Mouse (Mus musculus) limb, embryonic 15.5 days (tissue): Measurements from ENCODE around the gene Itga2b. TPM values are rescaled to one million over a fixed set of nuclear protein-coding genes. Genes with fewer than 3 reads are reported as not detected.

Source experiments
- ATAC-seq: fragments of 200-750 bp; cut with Nextera tagmentation; 2 replicates; pipeline ENCODE4 v1.8.0; 2017; ENCODE audit warnings: low read depth, moderate TSS enrichment; ENCODE audit not compliant: insufficient number of reproducible peaks, low FRiP score, low TSS enrichment
- H3K27ac ChIP-seq: fragments of 300-500 bp; sonication (generic); 2 replicates; pipeline ENCODE4 v1.5.1; 2015; ENCODE audit warnings: moderate library complexity, mild to moderate bottlenecking, inconsistent platforms
- H3K27me3 ChIP-seq: fragments of 300-500 bp; sonication (generic); 2 replicates; pipeline ENCODE4 v1.6.1; 2015; ENCODE audit warnings: inconsistent platforms
- H3K36me3 ChIP-seq: fragments of 300-500 bp; sonication (generic); 2 replicates; pipeline ENCODE4 v1.6.1; 2015; ENCODE audit warnings: inconsistent platforms
- H3K4me1 ChIP-seq: fragments of 300-500 bp; sonication (generic); 2 replicates; pipeline ENCODE4 v1.6.1; 2015; ENCODE audit warnings: inconsistent platforms
- H3K4me2 ChIP-seq: fragments of 300-500 bp; sonication (generic); 2 replicates; pipeline ENCODE4 v1.6.1; 2015; ENCODE audit warnings: mild to moderate bottlenecking, inconsistent platforms
- H3K4me3 ChIP-seq: fragments of 300-500 bp; sonication (generic); 2 replicates; pipeline ENCODE4 v1.5.1; 2015; ENCODE audit warnings: mild to moderate bottlenecking, inconsistent platforms
- H3K9ac ChIP-seq: fragments of 300-500 bp; sonication (generic); 2 replicates; pipeline ENCODE4 v1.6.1; 2015; ENCODE audit warnings: inconsistent platforms
- H3K9me3 ChIP-seq: fragments of 300-500 bp; sonication (generic); 2 replicates; pipeline ENCODE4 v1.6.1; 2016; ENCODE audit warnings: inconsistent platforms
- WGBS: fragments of 180-500 bp; shearing (Covaris S2); methylation state at CpG from one replicate; pipeline ENCODE4 v1.1.7; 2015; 5-methylcytosine and 5-hydroxymethylcytosine counted together
- polyA plus RNA-seq: library from polyadenylated mRNA; unstranded; fragments of >200 nt; fragmentation: Nextera tagmentation; extraction: Ambion mirVana; gene quantifications from 2 replicates; pipeline ENCODE4 v1.2.1, GENCODE M21; 2015

The Itga2b gene
- polyA plus RNA-seq, 1 experiment from 2014 or later, result 6.9 TPM

DNA sequence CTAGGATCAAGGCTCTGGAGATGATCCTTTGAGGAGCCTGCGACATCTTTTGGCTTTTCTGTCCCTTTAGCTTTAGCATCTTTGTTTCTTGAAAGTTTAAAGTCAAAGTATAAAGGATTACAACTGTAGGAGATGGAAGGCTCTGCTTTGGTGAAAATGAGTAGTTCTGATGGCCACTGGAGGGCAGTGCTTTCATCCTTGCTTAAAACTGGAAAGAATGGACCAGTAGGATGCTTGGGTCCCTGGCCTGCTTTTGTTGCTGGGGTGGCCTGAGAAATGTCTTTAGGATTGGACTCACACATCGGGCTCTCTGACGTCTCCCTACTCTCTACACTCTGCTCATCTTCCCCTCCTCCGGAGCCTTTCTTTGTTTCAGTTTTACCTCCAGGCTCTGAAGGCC is 11.0 kb upstream of the Itga2b start:
- ATAC-seq, result no peak
- peaks cover 71% of the 10 kb centered on the region for H3K36me3 ChIP-seq

DNA sequence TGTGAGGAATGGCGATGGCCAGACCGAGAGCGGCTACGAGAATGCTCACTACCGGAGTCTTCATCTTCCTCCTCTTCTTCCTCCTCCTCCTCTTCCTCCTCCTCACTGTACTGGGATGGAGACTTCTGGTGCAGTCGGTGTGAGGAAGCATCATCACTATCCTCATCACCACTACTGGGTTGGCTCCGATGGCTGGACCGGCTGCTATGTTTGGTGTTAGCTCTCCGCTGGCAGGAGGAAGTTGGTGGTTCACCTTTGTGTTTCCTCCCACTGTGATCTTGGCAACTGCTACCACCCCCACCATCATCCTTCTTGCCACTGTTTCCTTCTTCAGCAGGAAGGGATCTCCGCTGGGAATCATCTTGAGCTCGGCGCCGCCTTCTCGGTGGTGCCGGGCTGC is 10.2 kb upstream of the Itga2b start:
- Histone ChIP-seq H3K27ac (no peak overlapping the region), H3K4me2 (no peak overlapping the region), H3K4me1 (no peaks in the 10 kb centered on the region), H3K27me3 (no peaks in the 10 kb centered on the region), H3K9me3 (no peaks in the 10 kb centered on the region), H3K4me3 (no peak overlapping the region), H3K9ac (no peak overlapping the region), H3K36me3 (peaks cover 68% of the 10 kb centered on the region)
- no peak for ATAC-seq
- 96% methylated on average over 15 of the region's 15 CpGs for WGBS

More for the DNA sequence above, 11.0 kb upstream of the Itga2b start:
- H3K4me3 ChIP-seq, result no peak overlapping the region
- WGBS, result 92% methylated on average over 4 of the region's 4 CpGs
- H3K27ac ChIP-seq, result no peak overlapping the region
- no peaks in the 10 kb centered on the region for H3K9me3 ChIP-seq
- H3K4me2 ChIP-seq, result no peak overlapping the region
- H3K9ac ChIP-seq, result no peak overlapping the region
- H3K27me3 ChIP-seq, result no peaks in the 10 kb centered on the region
- H3K4me1 ChIP-seq, result no peaks in the 10 kb centered on the region

DNA sequence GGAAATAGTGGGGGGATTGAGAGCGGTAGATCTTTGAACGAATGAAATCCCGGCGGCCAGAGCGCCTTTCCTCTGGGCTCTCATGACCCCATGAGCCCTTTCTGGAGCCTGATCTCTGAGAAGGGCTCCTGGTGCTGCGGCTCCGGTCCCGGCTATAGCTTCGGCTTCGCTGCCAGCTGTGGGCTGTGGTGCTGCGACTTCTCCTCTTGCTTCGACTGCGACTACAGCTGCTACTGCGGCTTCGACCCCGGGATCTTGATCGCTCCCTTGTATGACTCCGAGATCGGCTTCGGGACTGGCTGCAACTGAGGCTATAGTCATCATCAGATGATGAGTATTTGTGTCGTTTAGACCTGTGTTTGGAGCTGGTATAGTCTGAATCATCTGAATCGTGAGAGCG is 9.7 kb upstream of the Itga2b start:
- 97% methylated on average over 23 of the region's 23 CpGs for WGBS
- H3K4me2 ChIP-seq, result no peak overlapping the region
- no peak overlapping the region for H3K9ac ChIP-seq
- no peaks in the 10 kb centered on the region for H3K9me3 ChIP-seq
- H3K4me1 ChIP-seq, result no peaks in the 10 kb centered on the region
- ATAC-seq, result no peak
- H3K27me3 ChIP-seq, result no peaks in the 10 kb centered on the region
- no peak overlapping the region for H3K4me3 ChIP-seq
- no peak overlapping the region for H3K27ac ChIP-seq
- H3K36me3 ChIP-seq, result peaks cover 63% of the 10 kb centered on the region

DNA sequence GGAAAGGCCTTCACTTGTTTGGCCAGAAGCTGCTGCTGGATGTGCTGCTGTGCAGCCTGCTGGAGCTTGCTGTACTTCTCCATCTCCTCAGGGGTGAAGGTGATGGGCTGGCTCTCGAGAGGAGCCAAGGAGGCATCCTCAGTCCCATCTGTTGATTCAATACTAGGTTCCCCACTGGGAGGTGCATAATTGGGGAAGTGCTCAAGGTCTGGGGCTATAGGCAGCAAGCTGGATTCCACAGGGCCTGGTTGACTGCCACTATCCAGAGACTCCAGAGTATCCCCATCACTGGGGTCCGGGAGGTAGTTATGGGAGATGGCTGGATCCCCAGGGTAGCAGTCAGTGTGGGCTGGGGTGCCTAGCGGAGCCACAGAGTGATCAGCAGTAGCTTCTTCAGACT is 8.7 kb upstream of the Itga2b start:
- no peak overlapping the region for H3K27ac ChIP-seq
- H3K9me3 ChIP-seq, result no peaks in the 10 kb centered on the region
- WGBS, result 90% methylated on average over 3 of the region's 3 CpGs
- no peaks in the 10 kb centered on the region for H3K4me1 ChIP-seq
- ATAC-seq, result no peak
- no peak overlapping the region for H3K9ac ChIP-seq
- H3K4me2 ChIP-seq, result no peak overlapping the region
- H3K27me3 ChIP-seq, result no peaks in the 10 kb centered on the region
- no peak overlapping the region for H3K4me3 ChIP-seq
- H3K36me3 ChIP-seq, result peaks cover 59% of the 10 kb centered on the region

DNA sequence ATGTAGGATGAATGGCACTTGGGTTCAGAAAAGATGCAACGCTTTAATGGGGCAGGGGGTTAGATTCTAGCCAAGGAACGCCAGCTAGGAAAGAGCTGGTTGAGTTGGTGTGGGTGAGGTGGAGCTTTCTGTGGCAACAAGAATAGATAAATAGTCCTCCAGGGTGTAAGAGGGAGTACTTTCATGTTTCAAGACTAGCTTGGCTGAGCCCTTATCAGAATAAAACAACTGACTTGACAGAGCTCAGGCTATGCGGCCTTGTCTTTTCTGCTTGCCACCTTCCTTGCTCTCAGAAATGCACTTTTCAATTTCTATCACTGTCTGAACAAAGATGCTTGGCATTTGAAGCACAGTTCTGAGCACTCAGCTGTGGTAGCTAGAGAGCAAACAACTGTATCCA is 5.1 kb upstream of the Itga2b start:
- WGBS, result 97% methylated on average over 3 of the region's 3 CpGs
- peaks cover 35% of the 10 kb centered on the region for H3K36me3 ChIP-seq
- H3K27me3 ChIP-seq, result no peaks in the 10 kb centered on the region
- H3K4me3 ChIP-seq, result no peak overlapping the region
- no peak overlapping the region for H3K9ac ChIP-seq
- H3K4me1 ChIP-seq, result no peaks in the 10 kb centered on the region
- no peak overlapping the region for H3K4me2 ChIP-seq
- no peak for ATAC-seq
- H3K9me3 ChIP-seq, result no peaks in the 10 kb centered on the region
- no peak overlapping the region for H3K27ac ChIP-seq

DNA sequence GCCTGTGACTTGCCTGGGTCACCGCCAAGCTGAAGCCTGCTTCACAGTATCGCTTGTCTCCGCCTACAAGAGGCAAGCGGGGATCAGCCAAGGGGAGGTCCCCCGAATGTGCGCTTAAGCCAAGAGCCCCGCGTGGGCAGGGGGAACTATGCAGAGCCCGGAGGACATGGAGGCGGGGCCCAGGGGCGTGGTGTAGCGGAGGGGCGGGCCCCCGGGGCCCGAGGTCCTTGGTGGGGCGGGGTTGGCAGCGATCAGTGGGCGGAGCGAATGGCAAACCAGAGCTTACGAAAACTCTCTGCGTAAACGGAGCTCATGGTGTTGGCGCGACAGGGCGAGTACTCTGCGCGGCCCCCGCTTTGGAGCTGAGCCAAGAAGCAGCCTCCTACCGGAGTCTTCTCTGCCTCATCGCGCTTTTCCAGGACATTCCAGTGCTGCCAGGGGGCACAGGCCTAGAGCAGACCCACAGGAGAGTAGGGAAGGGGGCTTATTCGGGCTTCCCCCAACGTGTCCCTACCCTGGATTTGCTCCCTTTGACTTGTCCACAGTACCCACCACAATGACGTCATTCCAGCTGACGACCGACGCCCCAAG is 2.8 kb downstream of the Itga2b start:
- H3K9ac ChIP-seq, result peak overlapping the region; percentile 51
- H3K4me2 ChIP-seq, result peak overlapping the region; percentile 91
- H3K27me3 ChIP-seq, result no peaks in the 10 kb centered on the region
- peaks cover 25% of the 10 kb centered on the region for H3K4me1 ChIP-seq
- H3K27ac ChIP-seq, result peak overlapping the region; percentile 87
- H3K4me3 ChIP-seq, result peak overlapping the region; percentile 49
- peak; percentile 92 for ATAC-seq
- WGBS, result under 1% methylated on average over 37 of the region's 37 CpGs
- no peaks in the 10 kb centered on the region for H3K36me3 ChIP-seq
- no peaks in the 10 kb centered on the region for H3K9me3 ChIP-seq

DNA sequence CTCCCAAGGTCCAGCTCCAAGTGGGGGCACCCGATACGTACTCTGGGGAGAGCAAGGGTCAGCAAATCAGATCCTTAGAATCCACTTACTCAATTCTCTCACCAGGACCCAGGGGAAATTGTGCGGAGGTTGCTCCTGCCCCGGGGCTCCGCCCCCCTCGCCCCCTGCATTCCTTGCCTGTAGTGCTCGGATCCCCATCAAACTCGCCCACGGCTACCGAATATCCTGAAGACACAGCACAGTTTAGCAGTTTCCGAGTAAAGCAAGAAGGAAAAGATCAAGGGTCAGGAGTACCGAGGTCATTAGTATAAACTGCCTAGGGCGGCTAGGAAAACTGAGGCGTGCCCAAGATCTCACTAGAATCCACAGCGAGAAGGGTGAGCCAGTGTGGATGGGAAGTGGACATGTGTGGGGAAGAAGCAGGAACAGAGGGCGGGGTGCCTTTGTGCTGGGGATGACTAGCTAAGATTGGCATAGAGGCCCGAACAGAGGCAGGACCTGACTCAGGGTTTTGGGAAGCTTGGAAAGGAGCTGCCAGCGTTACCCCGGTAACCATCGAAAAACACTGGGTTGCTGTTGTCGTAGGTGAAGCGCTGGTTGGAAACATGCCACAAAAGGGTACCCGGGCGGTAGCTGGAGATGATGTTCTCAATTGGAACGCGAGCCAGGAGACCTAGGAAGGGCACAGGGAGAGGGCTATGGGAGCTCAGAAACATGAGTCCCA is 4.0 kb downstream of the Itga2b start:
- Histone ChIP-seq H3K4me1 (peaks cover 25% of the 10 kb centered on the region), H3K9ac (no peak overlapping the region), H3K27ac (peak overlapping the region; percentile 87), H3K36me3 (no peaks in the 10 kb centered on the region), H3K4me2 (peak overlapping the region; percentile 19; the same call in 1 of the 2 replicates), H3K9me3 (no peaks in the 10 kb centered on the region), H3K27me3 (0 out of 2 replicates have a peak, but pooled peaks cover 3% of the 10 kb centered on the region), H3K4me3 (0 out of 2 replicates have a peak overlapping the region, but pooled peaks have one; percentile 4)
- no peak for ATAC-seq
- 19% methylated on average over 26 of the region's 26 CpGs for WGBS

DNA sequence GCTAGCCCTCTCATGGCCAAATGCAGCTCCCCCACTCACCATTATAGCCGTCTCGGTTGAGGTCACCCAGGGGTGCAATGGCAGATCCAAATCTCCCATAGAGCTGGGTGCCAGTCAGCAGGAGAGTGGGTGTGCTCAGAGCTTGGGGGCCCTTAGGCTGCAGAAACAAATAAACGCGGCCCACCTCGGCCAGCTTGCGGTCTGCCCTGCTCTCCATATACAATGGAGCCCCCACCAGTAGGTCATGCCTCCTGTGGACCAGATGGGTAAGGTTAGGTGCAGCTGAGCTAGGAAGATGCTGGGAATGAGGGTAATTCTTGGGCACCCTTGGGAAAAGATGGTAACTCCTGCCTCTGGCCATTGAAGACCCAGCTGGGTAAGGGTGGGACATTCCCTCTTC is 5.0 kb downstream of the Itga2b start:
- H3K27me3 ChIP-seq, result peaks cover 10% of the 10 kb centered on the region; the same call in 1 of the 2 replicates

DNA sequence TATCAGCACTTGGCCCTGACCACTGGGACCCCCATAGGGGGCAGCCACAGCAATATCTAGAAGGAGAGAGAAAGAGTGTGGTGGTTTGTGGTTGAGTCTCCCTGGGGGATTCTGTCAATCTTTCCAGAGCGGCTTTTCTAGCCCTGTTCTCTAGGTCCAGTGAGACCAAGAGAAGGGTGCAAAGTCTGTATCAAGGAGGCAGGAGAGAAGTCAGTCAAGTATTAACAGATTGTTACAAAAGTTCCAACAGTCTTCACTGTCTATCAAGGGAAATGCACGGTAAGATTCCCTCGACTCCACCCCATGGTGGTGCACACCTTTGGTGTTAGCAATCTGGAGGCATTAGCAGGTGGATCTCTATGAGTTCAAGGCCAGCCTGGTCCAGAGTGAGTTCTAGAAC is 8.2 kb downstream of the Itga2b start:
- Histone ChIP-seq H3K36me3 (no peaks in the 10 kb centered on the region), H3K9me3 (no peaks in the 10 kb centered on the region), H3K4me3 (no peak overlapping the region), H3K4me2 (no peak overlapping the region), H3K27me3 (peaks cover 16% of the 10 kb centered on the region; the same call in 1 of the 2 replicates), H3K27ac (no peak overlapping the region), H3K4me1 (peaks cover 17% of the 10 kb centered on the region), H3K9ac (no peak overlapping the region)
- 74% methylated on average over 3 of the region's 3 CpGs for WGBS
- no peak for ATAC-seq

More for the DNA sequence above, 5.0 kb downstream of the Itga2b start:
- no peaks in the 10 kb centered on the region for H3K36me3 ChIP-seq
- no peak overlapping the region for H3K4me3 ChIP-seq
- 89% methylated on average over 6 of the region's 6 CpGs for WGBS
- H3K4me2 ChIP-seq, result no peak overlapping the region
- no peaks in the 10 kb centered on the region for H3K9me3 ChIP-seq
- no peak overlapping the region for H3K9ac ChIP-seq
- H3K4me1 ChIP-seq, result peaks cover 25% of the 10 kb centered on the region
- ATAC-seq, result no peak
- no peak overlapping the region for H3K27ac ChIP-seq

DNA sequence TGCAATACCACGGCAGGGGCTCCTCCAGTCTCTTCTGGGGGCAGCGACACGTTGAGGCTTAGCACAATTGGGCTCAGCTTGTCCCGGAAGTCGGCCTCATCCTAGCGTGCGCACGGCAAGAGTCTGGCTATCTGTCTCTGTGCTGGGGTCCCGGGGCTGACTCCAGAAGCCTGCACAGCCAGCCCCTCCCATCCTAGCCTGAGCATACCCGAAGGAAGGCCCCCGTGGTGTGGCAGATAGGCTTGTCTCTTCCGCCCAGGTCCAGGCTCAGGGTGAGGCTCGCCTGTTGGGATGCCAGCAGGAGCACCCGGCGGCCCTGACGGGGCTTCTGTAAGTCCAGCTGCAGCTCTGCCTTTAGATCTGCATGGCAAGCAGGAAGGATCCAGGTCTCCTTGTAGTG is 9.4 kb downstream of the Itga2b start:
- Histone ChIP-seq H3K36me3 (no peaks in the 10 kb centered on the region), H3K27ac (no peak overlapping the region), H3K9me3 (no peaks in the 10 kb centered on the region), H3K4me1 (peaks cover 16% of the 10 kb centered on the region), H3K4me2 (no peak overlapping the region), H3K4me3 (no peak overlapping the region), H3K27me3 (peaks cover 16% of the 10 kb centered on the region; the same call in 1 of the 2 replicates), H3K9ac (no peak overlapping the region)
- ATAC-seq, result no peak
- 62% methylated on average over 16 of the region's 16 CpGs for WGBS

DNA sequence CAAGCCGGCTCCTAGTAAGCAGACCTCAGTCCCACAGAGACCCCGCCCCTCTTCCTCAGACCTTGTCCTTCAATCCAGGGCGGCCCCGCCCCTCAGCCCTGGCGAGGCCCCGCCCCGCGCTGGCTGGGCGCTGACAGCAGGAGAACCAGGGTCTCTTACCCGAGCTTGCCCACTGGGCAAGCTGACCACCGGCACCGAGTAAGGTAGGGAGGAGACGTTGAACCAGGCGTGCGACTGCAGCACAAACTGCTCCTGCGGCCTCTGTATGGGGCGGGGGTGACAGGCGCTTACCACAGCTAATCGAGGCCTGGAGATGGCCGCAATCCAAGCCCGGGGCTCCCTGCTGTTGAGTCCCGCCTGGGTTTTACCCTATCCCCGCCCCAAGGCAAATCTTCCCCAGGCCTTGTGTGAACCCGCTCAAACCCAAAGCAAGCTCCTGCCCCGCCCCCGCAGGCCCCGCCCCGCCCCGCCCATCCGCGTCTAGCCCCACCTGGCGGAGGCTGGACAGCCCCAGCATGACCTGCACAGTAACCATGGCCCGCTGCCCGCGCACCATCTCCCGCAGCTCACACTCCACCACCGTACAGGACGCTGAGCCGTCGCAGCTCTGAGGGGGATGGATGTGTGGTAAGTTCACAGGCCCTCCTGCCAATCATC is 14.1 kb downstream of the Itga2b start:
- peak overlapping the region; percentile 84 for H3K4me2 ChIP-seq
- H3K36me3 ChIP-seq, result no peaks in the 10 kb centered on the region
- H3K27ac ChIP-seq, result no peak overlapping the region; the same call in 1 of the 2 replicates
- H3K9ac ChIP-seq, result peak overlapping the region; percentile 26; the same call in 1 of the 2 replicates
- peaks cover 28% of the 10 kb centered on the region for H3K27me3 ChIP-seq
- peak; percentile 81 for ATAC-seq
- no peaks in the 10 kb centered on the region for H3K9me3 ChIP-seq
- WGBS, result under 1% methylated on average over 40 of the region's 40 CpGs
- peaks cover 21% of the 10 kb centered on the region for H3K4me1 ChIP-seq
- H3K4me3 ChIP-seq, result peak overlapping the region; percentile 52

DNA sequence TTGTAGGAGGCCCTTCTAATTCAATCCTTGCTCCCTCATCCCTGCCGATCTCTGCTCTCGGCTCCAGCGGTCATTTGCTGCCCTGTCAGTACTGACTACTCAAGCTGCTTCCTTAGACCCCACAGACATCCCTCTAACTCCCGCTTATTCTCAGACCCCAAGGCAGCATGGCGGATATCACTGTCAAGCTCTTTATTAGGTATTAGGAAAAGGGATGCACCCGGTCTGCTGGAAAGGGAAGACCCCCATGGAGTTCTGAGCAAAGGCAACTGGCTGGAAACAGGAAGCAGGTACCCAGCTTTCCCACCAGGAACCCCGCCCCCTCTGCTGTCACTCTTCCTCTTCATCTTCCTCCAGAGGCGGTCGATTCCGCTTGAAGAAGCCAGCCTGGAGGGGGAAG is 16.8 kb downstream of the Itga2b start:
- 21% methylated on average over 10 of the region's 10 CpGs for WGBS

More for the DNA sequence above, 16.8 kb downstream of the Itga2b start:
- no peaks in the 10 kb centered on the region for H3K36me3 ChIP-seq
- no peak overlapping the region for H3K4me2 ChIP-seq
- peaks cover 33% of the 10 kb centered on the region for H3K27me3 ChIP-seq
- H3K27ac ChIP-seq, result no peak overlapping the region
- no peaks in the 10 kb centered on the region for H3K9me3 ChIP-seq
- ATAC-seq, result no peak
- H3K9ac ChIP-seq, result no peak overlapping the region
- peaks cover 27% of the 10 kb centered on the region for H3K4me1 ChIP-seq
- H3K4me3 ChIP-seq, result no peak overlapping the region
